Mouse (Mus musculus): ENCODE results near the gene AA467197. TPM values are rescaled to one million over a fixed set of nuclear protein-coding genes. Genes with fewer than 3 reads are reported as not detected.

The AA467197 gene
- polyA plus RNA-seq, 1 experiment = 31.5 TPM

DNA sequence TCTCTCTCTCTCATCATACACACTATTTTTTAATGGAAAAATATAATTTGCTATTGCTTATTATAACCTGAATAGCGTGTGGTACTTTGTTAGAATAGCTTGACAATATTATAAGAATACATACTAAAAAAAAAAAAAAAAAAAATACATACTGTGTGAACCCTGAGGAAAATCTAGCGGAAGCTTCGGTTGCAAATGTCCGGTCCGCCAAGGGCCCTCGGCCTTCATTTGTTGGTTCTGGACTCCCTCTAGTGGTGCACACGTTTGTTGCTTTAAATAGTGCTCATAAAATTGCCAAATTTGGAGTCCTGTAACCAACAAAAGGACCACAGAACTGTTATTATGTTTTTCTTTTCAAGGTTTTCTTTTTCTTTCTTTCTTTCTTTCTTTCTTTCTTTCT lies 7.8 kb upstream of the AA467197 start:
- WGBS = 1% methylated on average over 7 of the region's 7 CpGs
- peak; percentile 76 for TF ChIP-seq CTCF (IDR thresholded peaks at IDR 0.05; ENCODE audit: control insufficient read depth, insufficient read depth, low read length)
- no peak for TF ChIP-seq POLR2A (IDR thresholded peaks at IDR 0.05; ENCODE audit: borderline replicate concordance, control insufficient read depth, low read depth, low read length)

DNA sequence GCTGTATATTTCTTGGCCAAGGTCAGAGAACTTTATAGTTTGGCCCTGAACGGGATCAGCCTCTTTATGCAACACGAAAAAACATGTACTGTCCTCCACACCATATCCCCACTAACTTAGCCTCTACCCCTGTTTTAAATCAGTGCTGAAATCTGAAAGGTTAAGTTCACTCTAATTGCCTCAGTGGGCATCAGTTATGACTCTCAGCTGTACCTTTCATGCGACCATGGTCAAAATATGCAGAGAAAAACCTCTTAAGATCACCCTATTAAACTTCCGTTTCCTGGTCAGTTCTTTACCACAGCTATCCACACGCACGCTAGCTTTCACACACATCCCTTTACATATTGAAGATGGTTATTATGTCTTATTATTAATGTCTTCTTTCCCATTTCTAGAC lies 6.9 kb upstream of the AA467197 start:
- Histone ChIP-seq H3K4me3 (replicated peaks; ENCODE audit: control insufficient read depth, low read depth, low read length) (no peak overlapping the region), H3K4me1 (ENCODE audit: control insufficient read depth, insufficient read depth, low read length) (no peaks in the 10 kb centered on the region), H3K27ac (ENCODE audit: control insufficient read depth, insufficient read depth, low read depth, low read length, poor library complexity) (no peak overlapping the region)
- 43% methylated on average over 6 of the region's 6 CpGs for WGBS
- TF ChIP-seq CTCF (IDR thresholded peaks at IDR 0.05; ENCODE audit: control insufficient read depth, insufficient read depth, low read length) (no peak), POLR2A (IDR thresholded peaks at IDR 0.05; ENCODE audit: borderline replicate concordance, control insufficient read depth, low read depth, low read length) (no peak)

More for the DNA sequence above, 7.8 kb upstream of the AA467197 start:
- H3K27ac ChIP-seq (ENCODE audit: control insufficient read depth, insufficient read depth, low read depth, low read length, poor library complexity) = no peak overlapping the region
- no peaks in the 10 kb centered on the region for H3K4me1 ChIP-seq (ENCODE audit: control insufficient read depth, insufficient read depth, low read length)
- H3K4me3 ChIP-seq (replicated peaks; ENCODE audit: control insufficient read depth, low read depth, low read length) = no peak overlapping the region

DNA sequence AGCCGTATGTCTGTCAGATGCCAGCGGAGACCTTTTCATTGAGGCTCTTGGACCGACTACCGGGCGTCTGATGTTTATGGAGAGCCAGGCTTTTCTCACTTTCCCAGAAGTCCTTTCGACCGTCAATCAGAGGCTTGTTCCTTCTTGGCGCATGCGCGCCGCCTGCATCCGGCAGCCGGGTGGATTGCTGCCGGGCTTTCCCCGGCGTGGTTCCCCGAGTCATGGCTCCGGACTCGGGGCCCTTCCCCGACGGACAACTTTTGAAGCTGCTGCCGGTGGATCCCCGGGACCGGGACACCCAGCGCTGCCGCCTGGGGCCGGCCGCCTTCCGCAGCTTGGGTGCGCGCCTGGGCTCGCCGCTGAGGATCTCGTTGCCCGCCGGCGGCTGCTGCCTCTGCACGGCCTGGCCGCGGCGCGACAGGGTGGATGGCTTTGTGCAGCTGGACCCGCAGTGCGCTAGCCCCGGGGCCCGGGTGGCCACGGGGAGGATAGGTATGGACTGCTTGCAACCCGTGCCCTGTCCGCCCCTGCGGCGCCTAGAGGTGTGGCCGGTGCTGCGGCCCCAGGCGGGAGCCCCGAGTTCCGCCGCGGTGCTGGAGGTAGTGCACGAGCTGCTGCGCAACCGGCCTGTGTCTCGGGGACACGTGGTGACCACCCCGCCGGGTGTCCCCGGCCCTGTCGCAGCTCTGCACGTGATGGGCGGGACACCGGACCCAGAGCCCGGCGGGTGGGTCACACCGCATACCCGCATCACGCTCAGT lies 6.1 kb upstream of the AA467197 start:
- Histone ChIP-seq H3K4me1 (ENCODE audit: control insufficient read depth, insufficient read depth, low read length) (no peaks in the 10 kb centered on the region), H3K4me3 (replicated peaks; ENCODE audit: control insufficient read depth, low read depth, low read length) (peak overlapping the region; percentile 77), H3K27ac (ENCODE audit: control insufficient read depth, insufficient read depth, low read depth, low read length, poor library complexity) (peak overlapping the region; percentile 59)
- under 1% methylated on average over 75 of the region's 75 CpGs for WGBS
- TF ChIP-seq POLR2A (IDR thresholded peaks at IDR 0.05; ENCODE audit: borderline replicate concordance, control insufficient read depth, low read depth, low read length) = peak; percentile 70; the same call in 1 of the 2 replicates
- no peak for TF ChIP-seq CTCF (IDR thresholded peaks at IDR 0.05; ENCODE audit: control insufficient read depth, insufficient read depth, low read length)

DNA sequence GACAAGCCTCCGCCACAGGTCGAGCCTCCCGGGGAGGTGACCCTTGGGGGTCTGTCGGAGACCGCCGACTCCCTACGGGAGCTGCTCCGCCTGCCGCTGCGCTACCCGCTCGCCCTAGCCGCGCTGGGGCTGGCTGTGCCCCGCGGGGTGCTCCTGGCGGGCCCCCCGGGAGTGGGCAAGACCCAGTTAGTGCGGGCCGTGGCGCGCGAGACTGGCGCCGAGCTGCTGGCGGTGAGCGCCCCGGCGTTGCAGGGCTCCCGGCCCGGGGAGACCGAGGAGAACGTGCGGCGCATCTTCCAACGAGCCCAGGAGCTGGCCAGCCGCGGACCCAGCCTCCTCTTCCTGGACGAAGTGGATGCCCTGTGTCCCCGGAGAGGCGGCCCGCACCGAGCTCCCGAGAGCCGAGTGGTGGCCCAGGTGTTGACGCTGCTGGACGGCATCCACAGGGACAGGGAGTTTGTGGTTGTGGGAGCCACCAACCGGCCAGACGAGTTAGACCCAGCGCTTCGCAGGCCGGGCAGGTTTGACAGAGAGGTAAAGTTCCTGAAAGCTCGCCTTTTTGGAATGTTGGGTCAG lies 5.5 kb upstream of the AA467197 start:
- WGBS = 1% methylated on average over 53 of the region's 53 CpGs
- no peaks in the 10 kb centered on the region for H3K4me1 ChIP-seq (ENCODE audit: control insufficient read depth, insufficient read depth, low read length)
- H3K4me3 ChIP-seq (replicated peaks; ENCODE audit: control insufficient read depth, low read depth, low read length) = peak overlapping the region; percentile 77
- TF ChIP-seq CTCF (IDR thresholded peaks at IDR 0.05; ENCODE audit: control insufficient read depth, insufficient read depth, low read length) (no peak), POLR2A (IDR thresholded peaks at IDR 0.05; ENCODE audit: borderline replicate concordance, control insufficient read depth, low read depth, low read length) (no peak)
- peak overlapping the region; percentile 36; the same call in 1 of the 2 replicates for H3K27ac ChIP-seq (ENCODE audit: control insufficient read depth, insufficient read depth, low read depth, low read length, poor library complexity)

GRCm38 (mm10) chr2:122637526-122637997 lies 776 bp downstream of the AA467197 start:
- 2% methylated on average over 36 of the region's 36 CpGs for WGBS
- TF ChIP-seq POLR2A (IDR thresholded peaks at IDR 0.05; ENCODE audit: borderline replicate concordance, control insufficient read depth, low read depth, low read length) (peak; percentile 39; the same call in 1 of the 2 replicates), CTCF (IDR thresholded peaks at IDR 0.05; ENCODE audit: control insufficient read depth, insufficient read depth, low read length) (peak; percentile 92)
- Histone ChIP-seq H3K4me3 (replicated peaks; ENCODE audit: control insufficient read depth, low read depth, low read length) (peak overlapping the region; percentile 34), H3K27ac (ENCODE audit: control insufficient read depth, insufficient read depth, low read depth, low read length, poor library complexity) (0 out of 2 replicates have a peak overlapping the region, but pooled peaks have one; percentile 5), H3K4me1 (ENCODE audit: control insufficient read depth, insufficient read depth, low read length) (no peaks in the 10 kb centered on the region)

DNA sequence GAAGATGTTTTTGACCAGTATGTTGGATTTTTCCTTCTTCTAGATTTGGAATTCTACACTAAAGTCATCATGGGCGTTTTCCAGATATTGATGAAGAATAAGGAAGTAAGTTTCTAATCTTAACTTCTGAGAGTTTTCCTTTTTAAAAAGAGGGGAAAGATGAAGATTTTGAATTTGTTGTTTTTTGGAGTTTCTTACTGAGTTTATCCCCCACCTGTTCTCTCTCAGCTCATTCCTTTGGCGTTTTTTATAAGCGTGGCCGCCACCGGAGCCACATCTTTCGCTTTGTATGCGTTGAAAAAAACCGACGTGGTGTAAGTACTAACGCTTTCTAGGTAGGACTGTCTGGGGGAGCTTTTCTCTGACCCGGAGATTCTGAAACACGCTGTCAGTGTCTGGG lies 1.2 kb downstream of the AA467197 start:
- no peak for TF ChIP-seq CTCF (IDR thresholded peaks at IDR 0.05; ENCODE audit: control insufficient read depth, insufficient read depth, low read length)
- no peak for TF ChIP-seq POLR2A (IDR thresholded peaks at IDR 0.05; ENCODE audit: borderline replicate concordance, control insufficient read depth, low read depth, low read length)
- WGBS = 31% methylated on average over 12 of the region's 12 CpGs
- H3K27ac ChIP-seq (ENCODE audit: control insufficient read depth, insufficient read depth, low read depth, low read length, poor library complexity) = 0 out of 2 replicates have a peak overlapping the region, but pooled peaks have one; percentile 5
- H3K4me3 ChIP-seq (replicated peaks; ENCODE audit: control insufficient read depth, low read depth, low read length) = peak overlapping the region; percentile 43
- H3K4me1 ChIP-seq (ENCODE audit: control insufficient read depth, insufficient read depth, low read length) = no peaks in the 10 kb centered on the region

DNA sequence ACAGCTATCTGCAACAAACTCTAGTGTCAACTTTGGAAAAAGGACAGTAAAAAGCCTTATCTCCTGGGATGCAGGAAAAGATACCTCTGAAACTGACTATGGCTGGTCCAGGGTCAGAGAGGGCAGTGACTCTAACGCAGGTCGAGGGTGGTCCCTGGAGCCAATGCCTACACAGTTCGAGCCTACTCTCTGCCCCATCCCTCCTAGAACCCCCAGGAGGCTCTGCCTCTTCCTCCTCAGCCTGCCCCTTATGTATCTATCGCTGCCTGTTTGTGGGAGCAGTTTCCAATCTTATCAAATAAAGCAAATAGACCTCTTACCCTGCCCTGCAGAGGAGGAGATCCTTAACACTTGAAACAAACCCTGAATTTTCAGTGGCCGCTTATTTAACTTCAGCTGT lies 1.9 kb downstream of the AA467197 start:
- H3K4me3 ChIP-seq (replicated peaks; ENCODE audit: control insufficient read depth, low read depth, low read length) = peak overlapping the region; percentile 31
- no peak overlapping the region for H3K27ac ChIP-seq (ENCODE audit: control insufficient read depth, insufficient read depth, low read depth, low read length, poor library complexity)
- 74% methylated on average over 5 of the region's 5 CpGs for WGBS
- H3K4me1 ChIP-seq (ENCODE audit: control insufficient read depth, insufficient read depth, low read length) = no peaks in the 10 kb centered on the region
- no peak for TF ChIP-seq CTCF (IDR thresholded peaks at IDR 0.05; ENCODE audit: control insufficient read depth, insufficient read depth, low read length)
- TF ChIP-seq POLR2A (IDR thresholded peaks at IDR 0.05; ENCODE audit: borderline replicate concordance, control insufficient read depth, low read depth, low read length) = no peak

Measured in bone marrow, adult 2 months (tissue).